Mouse (Mus musculus) left cerebral cortex, postnatal 4 days (tissue): Measurements from ENCODE around the gene Rhof. TPM values are rescaled to one million over a fixed set of nuclear protein-coding genes. Genes with fewer than 3 reads are reported as not detected.

Experiments
- DNase-seq: peaks from one replicate; pipeline ENCODE4 v3.0.0-alpha.2; 2022
- intact Hi-C: fragments of 180-260 bp; cut with DNase I; formaldehyde crosslinking; loops from one replicate; pipeline ENCODE4 v1.15.1; 2025
- total RNA-seq, 2 experiments: library from RNA; stranded (reverse); gene quantifications; 2 replicates each; pipeline ENCODE4 v1.2.3; 2021

Gene Rhof
- total RNA-seq, 2 experiments from 2014 or later: 44.0 to 48.8 TPM

DNA sequence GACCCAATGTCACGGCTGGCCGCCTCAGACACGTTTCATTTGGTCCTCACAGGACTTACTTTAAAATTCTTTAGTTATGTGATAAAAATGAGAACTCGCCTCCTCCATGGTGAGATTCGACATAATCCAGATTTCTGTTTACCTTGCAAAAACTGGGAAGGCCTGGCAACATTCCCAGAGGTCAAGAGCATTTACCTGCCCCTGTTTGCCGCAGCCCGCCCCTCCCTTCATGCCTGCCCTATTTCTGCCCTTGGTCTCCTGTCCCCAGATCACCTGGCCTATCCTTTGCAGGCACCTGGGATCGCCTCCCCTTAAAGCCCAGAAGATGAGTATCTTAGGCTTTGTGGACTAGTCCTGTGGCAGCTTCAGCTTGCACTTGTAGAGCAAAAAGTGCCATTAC, 14.7 kb downstream of the Rhof start:
- DNase-seq: no peak
- intact Hi-C loops: no loop called here

DNA sequence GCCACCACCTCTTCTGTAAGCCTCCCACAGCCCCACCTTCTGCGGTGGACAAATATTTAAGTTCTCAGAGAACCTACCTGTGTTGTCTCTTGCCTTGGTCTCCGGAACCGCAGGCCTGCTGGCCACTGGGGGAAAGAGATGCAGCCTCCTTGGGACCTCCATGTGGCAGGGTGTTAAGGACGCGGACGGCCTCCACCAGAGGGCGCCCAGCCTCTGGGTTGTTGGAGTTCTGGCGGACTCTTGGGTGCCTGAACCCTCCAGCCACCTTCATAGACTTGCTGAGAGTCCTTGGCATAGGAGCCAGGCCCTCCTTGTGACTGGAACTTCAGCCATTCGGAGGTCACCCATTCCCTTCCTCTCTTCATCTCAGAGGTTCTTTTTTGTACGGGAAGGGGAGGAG, 15.2 kb downstream of the Rhof start:
- DNase-seq: peak; percentile 83

DNA sequence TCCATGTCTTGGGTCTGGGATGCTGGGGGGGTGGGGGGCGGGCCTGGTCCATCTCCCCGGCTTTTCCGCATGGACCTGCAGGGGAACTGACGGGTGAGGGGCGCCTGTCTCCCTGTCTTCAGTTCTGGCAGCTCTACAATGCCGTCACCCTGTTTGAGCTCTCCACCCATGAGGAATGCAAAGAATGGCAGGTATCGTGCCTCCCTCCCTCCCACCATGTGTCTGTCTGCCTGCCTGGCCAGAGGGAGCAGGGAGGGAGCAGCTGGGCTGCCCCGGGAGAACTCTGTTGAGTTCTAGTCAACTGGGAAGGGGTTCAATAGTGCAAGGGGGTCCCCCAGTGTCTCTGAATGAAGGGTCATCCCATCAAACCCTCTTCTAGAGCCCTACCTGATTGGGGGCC, 16.4 kb downstream of the Rhof start:
- no peak for DNase-seq
- intact Hi-C loops: no loop called here

More for the DNA sequence above, 15.2 kb downstream of the Rhof start:
- intact Hi-C loops: no loop called here

DNA sequence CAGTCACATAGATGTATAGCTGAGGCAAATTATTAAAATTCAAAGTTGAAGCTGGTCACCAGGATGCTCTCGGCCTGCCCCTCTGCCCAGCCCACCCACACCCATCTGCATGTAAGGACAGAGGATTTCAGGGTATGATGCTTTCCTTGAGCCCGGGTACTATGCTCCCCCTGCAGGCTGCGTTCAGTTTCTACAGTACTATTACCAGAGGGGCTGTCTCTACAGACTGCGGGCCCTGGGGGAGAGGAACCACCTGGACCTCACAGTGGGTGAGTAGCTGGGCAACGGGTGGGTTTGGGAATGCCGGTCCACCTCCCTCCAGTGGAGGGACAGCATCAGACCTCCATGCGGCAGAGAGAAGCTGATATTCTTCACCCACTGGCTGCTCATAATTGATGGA, 17.6 kb downstream of the Rhof start:
- peak; percentile 52 for DNase-seq
- intact Hi-C loops: loop anchor here (5.0 kb wide), 1 partner anchor 38 kb away; no protein-coding TSS in a partner anchor

DNA sequence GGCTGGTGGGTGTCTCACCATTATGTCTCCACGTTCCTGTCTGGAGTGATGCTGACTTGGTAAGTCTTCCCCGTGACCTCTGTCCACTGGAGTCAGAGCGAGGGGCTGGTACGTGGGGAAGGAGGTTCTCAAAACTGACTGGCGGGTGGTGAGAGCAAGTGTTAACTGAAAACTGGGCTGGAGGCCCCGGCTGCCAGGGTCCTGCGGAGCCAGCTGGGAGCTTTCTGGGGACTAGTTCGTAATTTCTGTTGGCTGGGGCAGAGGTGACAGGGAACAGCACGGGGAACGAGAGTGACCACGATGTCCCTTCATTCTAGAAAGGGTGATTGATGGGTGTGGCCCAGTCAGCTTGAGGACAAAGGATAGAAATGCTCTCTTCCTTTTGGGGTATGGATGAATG, 18.4 kb downstream of the Rhof start:
- no peak for DNase-seq
- intact Hi-C loops: loop anchor here (5.0 kb wide), 1 partner anchor 37 kb away; no protein-coding TSS in a partner anchor

DNA sequence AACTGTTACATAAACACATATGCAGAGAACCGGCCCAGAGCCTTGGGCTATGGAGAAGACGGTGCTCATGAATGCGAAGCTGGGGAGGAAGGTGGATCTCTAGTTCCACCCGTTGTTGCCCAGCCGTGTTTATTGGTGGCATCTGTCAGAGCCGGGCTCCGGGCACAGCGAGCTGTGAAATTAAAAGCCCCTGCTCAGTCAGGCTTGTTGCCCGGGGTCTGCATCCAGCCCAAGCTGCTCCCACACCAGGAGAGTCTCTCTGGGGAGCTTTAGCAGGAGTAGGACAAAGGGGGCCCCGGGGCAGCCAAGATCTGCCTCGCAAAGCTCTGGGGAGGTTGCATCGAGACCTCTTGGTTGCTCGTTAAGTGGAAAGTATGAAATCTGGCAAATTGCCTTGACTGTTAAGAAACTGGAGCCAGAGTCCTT, 22.2 kb downstream of the Rhof start:
- intact Hi-C loops: loop anchor here (5.0 kb wide), 1 partner anchor 33 kb away; no protein-coding TSS in a partner anchor

DNA sequence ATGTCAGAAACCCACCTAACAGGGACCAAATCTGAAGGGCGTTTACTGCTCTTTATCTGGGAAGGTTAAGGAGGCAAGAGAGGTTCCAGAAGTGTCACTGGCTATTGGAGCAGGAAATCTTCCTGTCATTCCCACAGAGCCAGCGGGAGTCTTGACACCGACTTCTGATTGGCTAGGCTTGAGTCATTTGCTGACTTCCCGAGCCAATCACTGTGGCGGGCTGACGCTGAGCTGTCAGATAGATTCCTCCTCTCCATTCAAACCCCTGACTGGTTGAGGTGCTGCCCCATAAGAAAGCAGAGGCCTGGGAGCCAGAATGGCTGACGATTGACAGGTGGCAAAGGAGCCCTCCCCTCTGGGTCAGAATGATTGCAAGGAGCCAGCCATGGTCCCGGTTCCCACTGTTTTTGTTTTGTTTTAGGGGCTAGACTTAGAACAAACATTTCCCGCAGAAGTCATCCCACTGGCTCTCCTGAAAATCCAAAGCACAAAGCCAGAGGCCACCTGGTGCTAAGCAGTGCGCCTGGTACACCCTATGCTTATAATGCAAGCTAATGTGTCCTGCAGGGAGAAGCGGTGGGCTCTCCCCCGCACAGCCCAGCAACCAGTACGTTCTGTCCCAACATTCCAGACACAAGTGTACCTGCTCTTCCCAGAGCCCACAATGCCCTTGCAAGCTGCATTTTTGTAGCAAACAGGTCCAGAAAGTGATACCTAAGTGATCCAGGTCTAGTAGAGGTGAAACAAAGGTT, 22.9 kb downstream of the Rhof start:
- DNase-seq: peak; percentile 68
- intact Hi-C loops: loop anchor here (5.0 kb wide), 1 partner anchor 32 kb away; no protein-coding TSS in a partner anchor

More for the DNA sequence above, 22.2 kb downstream of the Rhof start:
- peak; percentile 66 for DNase-seq

DNA sequence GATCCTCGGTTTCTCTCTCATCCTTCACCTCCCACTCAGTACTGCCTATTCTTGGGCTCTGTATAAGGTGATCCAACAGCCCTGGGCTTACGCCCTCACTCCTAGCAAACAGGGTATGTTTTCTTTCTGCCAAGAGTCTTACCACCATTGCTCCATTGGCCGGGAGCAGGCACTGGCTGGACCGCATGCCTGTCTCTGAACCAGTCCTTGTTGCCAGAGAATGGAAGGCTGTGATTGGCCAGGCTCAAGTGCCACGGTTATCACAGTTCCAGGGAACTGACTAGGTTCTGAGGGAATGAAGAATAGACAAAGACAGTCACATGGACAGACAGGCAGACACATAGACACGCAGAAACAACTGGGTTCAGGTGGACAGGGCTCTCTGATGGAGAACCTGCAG, 27.7 kb downstream of the Rhof start:
- intact Hi-C loops: no loop called here
- no peak for DNase-seq

DNA sequence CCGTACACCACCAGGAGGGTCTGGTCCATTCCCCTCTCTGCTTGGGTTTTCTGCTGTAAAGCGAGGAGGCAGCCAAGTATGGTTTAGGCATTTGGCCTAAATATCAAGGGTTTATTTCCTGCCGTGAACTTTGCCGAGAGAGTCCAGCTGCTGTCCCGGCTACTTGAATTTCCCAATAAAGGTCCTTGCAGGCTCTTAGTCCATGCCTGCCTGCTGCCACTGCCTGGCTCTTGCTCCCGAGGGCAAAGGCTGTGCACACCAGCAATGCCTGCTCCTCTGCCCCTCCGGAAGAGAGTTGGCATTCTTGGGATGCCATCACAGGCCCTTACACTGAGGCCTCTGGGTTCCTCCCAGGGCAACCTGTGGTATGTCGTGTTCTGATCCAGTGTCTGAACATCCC, 28.9 kb downstream of the Rhof start:
- intact Hi-C loops: no loop called here
- no peak for DNase-seq

DNA sequence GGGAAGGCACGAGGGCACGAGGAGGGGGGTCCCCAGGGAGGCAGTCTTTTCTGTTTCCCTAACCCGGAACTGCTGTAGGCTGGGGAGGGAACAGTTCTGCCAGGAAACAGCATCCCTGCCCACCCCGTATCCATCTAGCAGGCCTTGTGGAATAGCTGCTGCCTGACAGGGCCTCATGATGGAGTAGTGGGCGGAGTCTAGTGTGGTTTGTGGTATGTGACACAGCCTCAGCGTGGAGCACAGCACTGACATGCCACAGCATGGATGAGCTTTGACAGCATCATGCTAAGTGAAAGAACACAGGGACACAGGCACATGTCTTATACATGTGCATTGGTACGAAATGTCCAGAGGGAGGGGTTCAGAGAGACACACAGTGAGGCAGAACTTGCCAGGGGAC, 30.1 kb downstream of the Rhof start:
- intact Hi-C loops: no loop called here
- no peak for DNase-seq

DNA sequence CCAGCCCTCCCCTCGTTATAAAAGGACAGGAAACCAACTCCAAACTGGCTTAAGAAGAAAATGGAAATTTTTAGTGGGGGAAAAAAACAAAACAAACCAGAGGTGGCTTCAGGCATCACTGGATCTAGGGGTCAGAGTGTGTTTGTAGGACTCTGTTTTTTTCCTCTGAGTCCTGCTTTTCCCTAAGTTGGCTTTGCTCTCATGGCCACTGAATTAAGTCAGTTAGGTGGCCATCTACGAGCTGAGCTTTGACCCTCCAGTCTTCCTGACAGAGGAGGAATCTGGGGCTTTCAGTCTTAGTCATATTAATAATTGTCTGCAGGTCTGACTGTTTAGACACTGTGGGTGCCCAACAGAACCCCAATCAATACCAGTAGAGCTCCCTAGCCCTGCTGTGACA, 34.0 kb downstream of the Rhof start:
- no peak for DNase-seq
- intact Hi-C loops: no loop called here

DNA sequence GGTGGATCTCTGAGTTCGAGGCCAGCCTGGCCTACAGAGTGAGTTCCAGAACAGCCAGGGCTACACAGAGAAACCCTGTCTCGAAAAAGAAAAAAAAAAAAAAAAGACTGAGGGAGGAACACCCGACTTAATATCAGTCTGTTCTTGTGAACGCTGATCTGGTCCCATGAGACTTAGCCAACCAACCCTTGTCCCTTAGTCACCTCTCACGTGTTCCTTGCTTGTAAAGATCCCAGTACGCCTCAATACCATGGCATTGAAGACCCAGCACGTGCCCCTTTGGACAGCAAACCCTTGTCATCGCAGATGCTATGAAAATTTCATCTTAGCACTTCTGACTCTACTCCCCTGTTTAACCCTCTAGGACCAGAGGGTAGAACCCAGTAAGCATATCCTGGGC, 36.2 kb downstream of the Rhof start:
- intact Hi-C loops: no loop called here
- DNase-seq: no peak

DNA sequence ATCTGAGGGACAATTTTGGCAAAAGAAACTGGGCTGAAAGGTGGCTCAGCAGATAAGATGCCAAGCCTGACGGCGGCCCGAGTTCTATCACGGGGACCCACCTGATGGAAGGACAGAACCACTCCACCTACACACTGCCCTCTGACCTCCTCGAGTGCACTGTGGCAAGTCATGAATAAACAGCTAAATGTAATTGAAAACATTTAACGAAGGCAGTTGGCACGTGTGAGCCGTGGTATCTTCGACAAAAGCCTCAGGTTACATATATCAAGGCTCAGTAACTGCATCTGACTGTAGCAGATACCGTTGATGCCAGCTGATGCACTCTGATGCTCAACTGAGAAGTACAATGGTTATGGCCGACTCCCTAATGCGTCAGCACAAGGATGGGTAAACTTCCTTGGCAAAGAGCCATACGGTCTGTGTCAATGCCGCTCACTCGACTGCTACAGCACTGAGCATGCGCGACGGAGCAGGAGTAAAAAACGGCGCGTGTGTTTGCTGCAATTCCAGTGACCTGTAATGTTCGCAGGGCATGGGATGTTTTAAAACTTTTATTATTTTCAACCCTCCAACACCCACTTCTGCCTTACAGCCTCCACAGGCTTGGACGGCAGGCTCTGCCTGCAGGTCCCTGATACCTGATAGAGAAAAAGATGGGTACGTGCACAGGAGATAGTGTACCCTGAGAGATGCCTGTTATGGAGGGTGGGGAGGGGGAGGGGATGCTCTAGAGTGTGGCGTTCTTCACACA, 38.1 kb downstream of the Rhof start:
- intact Hi-C loops: no loop called here
- DNase-seq: peak; percentile 38

DNA sequence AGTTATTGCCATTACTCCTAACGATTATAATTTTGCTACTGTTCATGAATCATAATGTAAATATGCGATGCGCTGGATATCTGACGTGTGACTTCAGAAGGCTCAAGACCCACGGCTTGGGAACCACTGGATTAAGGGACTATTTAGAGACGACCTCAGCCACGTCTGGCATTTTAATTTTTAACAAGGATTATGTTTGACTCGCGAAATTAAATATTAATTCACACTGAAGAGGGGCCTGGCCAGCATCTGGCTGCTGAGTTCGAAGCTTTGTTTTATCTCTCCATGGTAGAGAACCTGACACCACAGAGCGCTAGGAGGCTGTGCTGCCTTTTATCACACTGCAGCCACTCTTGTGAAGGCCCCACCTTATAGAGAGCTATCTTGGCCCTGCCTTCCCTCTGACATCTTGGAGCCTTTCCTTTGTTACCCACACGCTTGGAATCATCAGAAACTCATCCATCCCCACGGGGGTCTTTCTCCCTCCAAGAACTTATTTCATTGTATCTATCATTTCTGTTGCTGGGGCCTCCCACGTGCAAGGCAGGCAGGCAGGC, 39.3 kb downstream of the Rhof start:
- no peak for DNase-seq
- intact Hi-C loops: no loop called here

DNA sequence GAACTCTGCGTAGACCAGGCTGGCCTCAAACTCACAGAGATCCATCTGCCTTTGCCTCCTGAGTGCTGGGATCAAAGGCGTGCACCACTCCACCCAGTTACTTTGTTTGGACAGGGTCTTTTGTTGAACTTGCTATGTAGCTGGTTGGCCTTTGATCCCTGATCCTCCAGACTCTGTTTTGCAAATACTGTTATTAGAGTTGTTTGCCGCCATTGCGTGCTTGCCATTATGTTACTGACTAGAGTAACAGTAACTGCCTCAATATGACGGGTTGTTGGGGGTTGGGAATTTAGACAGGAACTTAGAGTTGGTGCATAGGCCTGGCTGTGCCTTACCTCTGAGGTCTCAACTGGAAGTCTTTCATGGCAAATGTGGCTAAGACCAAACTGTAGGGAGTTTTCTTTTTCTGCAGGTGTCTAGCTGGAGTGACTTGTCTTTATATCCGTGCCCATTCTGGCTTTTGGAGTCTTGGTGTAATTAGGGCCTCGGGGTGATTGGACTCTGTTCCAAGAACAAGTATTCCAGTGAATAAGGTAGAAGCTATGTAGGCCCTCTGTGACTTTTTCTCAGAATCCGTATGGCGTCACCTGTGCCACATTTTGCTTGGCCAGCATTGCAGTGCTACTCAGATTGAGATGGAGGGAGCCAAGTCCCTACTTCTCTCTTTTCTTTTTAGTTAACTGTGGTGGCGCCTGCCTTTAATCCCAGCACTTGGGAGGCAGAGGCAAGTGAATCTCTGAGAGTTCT, 41.8 kb downstream of the Rhof start:
- DNase-seq: no peak
- intact Hi-C loops: no loop called here

DNA sequence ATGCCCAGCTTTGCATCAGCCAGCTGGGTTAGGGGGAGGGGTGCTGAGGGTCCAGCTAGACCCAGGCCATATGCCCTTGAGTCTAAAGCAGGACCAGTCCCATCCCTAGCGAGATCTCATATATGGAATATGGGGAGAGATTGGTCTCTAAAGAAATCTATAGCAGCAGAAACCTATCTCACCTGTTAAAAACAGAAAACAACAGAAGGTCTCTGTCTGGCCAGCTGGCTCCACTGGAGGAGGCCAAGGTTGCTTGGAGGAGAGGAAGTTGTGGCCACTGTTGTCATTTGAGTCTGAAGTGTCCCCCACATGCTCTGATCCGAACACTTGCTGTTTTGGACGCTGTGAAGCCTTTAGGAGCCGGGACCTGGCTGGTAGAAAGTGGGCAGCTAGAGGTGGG, 43.7 kb downstream of the Rhof start:
- intact Hi-C loops: no loop called here
- no peak for DNase-seq

DNA sequence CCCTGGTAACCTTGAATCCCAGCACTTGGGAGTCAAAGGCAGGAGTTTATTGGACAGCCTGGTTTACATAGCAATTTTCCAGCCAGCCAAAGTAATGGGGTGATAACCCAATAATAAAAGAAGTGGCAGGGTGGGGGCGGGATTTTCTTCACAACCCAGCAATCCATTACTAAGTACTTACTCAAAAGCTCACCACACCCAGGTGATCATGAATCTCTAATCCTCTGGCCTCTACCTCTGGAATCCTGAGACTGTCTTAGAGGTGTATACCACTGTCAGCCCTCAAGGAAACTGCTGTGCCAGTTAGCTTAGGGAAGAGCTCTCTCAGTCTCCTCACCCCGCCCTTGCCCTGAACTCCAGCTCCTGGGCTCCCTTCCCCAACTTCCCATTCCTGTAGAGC, 46.0 kb downstream of the Rhof start:
- intact Hi-C loops: no loop called here
- DNase-seq: no peak

DNA sequence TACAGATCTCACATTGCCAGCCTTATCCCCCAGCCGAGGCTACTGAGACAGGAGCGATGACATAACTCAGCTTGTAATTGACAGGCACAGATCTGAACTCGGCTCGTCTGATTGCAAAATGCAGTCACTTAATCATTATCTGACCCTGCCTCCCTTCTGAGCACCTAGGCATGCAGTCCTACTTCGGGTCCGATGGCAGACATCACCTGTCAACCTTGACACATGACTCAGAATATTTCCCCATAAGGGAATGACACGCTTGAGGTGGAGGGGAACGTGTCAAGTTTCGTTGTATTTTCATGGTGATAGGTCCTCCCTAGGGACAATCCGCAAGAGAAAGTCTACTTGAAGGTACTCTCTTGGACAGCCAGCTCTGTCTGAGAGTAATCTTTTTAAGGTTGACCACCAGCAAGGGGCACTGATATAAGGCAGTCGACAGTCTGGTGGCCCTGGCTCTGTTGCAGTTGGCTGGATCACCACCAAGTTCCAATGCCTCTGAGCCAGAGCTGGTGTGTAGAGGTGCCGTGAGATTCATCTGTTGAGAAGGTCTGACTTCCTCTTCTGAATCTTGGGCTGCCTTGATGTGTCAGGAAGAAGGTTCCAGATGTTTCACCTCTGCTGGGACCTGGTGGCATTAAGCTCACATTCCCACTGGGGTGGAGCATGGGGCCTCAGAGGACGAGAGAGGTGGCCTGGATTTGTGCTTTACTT, 49.0 kb downstream of the Rhof start:
- no peak for DNase-seq
- intact Hi-C loops: no loop called here

DNA sequence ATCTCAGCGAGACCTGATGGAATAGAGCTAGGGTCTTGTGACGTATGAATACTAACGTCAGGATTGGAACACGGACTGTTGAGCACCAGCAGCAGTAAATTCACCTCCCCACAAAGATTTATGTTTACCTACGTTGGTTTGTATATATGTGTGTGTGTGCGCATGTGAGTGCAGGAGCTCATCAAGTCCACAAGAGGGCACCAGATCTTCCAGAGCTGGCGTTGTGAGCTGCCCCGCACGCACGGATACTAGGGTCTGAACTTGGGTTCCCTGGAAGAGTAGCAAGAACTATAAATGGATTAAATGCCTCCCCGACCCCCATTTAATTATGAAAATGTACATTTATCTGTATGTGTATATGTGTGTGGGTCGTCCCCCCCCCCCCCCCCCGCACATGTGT, 52.0 kb downstream of the Rhof start:
- no peak for DNase-seq
- intact Hi-C loops: no loop called here

DNA sequence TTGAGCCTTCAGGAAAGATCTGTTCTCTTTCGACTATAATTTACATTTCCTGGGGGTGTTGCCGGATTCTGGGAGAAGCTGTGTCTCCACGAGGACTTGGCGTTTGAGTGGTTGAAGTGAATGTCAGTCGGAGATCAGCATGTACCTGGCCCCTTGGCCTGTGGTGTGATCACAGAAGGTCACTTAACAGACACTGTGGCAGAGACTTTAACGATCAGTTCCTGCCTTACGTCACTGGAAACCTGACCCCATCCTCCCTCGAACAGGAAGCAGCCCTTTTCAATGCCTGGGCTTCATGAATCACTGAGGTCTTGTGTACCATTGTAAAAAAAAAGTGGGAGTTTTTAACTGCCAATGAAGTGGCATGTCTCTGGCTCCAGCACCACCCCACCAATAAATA, 52.5 kb downstream of the Rhof start:
- DNase-seq: no peak

More for the DNA sequence above, 52.5 kb downstream of the Rhof start:
- intact Hi-C loops: no loop called here
